Mouse (Mus musculus) ovary, postnatal 10 days (tissue): ENCODE results near the gene Ppfia4.

ENCODE experiments used
- DNase-seq: peaks from one replicate; pipeline ENCODE4 v3.0.0; 2022; ENCODE audit warnings: low spot score

The Ppfia4 gene

DNA sequence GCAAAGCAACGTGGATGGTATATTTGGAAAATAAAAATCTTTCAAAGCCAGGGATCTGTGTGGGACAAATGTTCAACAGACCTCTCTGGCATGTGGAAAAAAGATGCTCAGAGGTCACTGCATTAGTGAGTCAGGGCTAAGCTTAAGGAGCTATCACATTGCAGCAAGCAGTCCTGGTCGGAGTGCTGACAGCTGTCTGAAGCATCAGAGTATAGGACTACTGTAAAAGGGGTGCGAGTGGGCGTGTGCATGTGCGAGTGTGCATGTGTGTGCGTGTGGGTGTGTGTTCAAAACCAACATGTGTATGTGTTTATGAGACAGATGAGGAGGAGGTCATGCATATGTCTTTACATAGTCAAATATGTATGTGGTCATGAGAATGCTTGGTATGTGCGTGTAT lies 6.4 kb upstream of the Ppfia4 start:
- DNase-seq, result no peak

GRCm38 (mm10) chr1:134336958-134337710 lies 4.4 kb upstream of the Ppfia4 start:
- DNase-seq, result no peak

DNA sequence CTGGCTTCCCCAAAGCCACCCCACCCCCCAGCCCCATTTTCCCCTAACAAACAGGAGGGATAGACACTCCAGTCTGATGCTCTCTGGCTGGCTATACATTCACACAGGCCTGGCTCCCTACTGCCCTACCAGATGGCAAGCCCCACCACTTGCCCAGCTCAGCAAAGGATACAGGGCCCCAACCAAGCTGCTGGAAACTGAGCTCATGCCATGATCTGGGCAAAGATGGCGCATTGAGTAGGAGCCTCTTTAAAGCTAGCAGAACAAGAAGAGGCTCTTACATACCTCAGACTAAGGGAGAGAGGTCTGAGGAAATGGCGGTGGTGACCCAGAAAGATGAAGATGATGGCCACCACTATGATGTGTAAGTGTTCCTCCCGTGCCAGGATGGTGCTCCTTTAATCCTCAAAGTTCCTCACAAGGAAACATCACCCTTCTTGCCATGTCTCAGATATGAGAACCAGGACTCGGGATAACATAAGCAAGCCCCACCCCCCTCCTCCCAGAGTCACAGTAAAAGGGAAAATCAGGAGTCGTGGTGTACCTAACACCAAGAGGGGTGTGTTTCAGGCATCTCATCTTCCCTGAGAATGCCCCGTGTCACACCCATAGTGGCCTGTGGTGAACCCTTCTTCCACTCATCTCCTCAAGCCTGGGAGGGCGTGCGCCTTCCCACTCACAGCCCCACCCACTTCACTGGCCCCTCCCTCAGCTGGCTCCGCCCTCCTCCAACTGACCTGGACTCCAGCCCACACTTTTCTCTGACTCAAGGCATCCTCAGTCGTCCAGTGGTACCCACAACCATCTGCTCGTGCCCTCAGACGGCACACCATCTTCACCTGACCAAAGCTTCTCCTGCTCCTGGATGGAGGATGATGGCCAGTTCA lies 3.4 kb upstream of the Ppfia4 start:
- no peak for DNase-seq

DNA sequence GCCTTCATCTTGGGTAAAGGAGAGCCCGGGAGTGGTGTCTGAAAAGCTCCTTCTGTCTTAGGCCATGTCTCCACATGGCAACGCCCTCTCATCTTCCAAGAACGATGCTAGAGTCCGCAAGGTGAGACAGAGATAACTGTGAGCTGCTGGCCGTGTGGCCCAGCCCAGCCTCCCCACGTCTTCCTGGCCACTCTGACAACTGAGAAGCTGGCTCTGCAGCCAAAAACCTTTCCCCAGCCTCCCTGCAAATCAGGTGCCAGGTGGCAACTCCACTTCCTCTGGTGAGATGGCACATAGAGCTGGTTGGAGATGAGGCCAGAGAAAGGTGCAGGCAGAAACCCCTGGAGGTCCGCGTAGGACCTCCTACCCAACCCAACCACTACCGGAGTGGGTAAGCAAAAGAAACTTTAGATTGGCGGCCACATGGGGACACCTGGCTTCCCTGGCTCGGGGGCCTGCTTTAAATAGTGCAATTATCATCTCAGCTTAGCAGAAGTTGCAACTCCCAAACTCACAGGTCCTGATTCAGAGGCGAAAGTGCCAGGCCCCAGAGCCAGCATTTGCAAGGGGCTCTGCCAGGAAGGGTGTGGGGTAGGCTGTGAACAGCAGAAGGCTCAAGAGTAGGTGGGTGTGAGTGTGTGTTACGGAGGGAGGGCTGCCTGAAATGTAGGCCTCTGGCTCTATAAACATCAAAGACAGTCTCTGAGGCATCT lies 2.6 kb upstream of the Ppfia4 start:
- no peak for DNase-seq

GRCm38 (mm10) chr1:134334111-134334827 lies 1.5 kb upstream of the Ppfia4 start:
- DNase-seq, result no peak

GRCm38 (mm10) chr1:134333371-134334110 lies 813 bp upstream of the Ppfia4 start:
- no peak for DNase-seq

GRCm38 (mm10) chr1:134331879-134332635 lies 671 bp downstream of the Ppfia4 start:
- DNase-seq, result peak; percentile 69

DNA sequence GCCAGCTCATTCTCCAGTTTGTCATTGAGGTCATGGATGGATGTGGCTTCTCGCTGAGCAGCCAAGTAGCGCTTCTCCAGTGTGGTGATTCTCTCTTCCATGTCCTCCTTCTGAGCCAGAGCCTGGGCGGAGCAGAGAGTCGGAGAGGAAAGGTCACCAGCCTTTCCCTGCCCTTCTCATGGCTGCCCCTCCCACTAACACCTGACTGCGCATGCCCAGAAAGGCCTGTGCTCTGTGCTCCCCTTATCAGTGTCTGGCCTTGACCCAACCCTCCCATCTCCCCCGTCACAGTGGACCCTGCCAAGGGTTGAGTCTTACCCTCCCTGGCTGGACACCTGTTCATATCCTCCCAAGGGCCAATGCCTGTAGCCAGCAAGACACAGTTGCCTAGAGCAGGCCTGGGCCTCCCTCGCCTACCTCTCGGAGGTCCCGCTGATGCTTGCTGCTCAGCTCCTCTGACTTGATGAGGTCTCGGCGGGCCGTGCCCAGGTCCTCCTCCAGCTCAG lies 5.8 kb downstream of the Ppfia4 start:
- no peak for DNase-seq

GRCm38 (mm10) chr1:134322591-134322990 lies 10.1 kb downstream of the Ppfia4 start:
- no peak for DNase-seq

GRCm38 (mm10) chr1:134320691-134321301 lies 11.9 kb downstream of the Ppfia4 start:
- DNase-seq, result no peak

DNA sequence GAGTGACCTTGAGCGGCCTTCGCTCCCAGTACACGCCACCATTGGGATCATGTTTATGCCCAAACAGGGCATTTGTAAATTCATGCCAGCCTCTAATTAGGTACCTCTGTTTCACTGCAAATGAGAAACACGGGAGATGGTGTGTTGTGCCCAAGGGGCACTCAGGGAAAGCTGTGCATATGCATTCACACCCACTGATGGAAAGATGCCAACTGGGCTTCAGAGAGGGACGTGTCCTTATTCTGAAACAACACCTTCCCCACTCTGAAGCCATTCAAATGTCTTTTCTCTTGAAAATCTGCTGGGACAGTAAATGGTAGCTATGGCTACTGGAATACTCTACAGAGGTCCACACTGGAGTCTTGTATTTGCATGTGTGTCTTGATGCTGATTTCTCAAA lies 14.5 kb downstream of the Ppfia4 start:
- DNase-seq, result no peak

GRCm38 (mm10) chr1:134316361-134316760 lies 16.4 kb downstream of the Ppfia4 start:
- DNase-seq, result no peak

- no peak for DNase-seq
These were observed 17.5 kb downstream of the Ppfia4 start for GRCm38 (mm10) chr1:134315181-134315580.

DNA sequence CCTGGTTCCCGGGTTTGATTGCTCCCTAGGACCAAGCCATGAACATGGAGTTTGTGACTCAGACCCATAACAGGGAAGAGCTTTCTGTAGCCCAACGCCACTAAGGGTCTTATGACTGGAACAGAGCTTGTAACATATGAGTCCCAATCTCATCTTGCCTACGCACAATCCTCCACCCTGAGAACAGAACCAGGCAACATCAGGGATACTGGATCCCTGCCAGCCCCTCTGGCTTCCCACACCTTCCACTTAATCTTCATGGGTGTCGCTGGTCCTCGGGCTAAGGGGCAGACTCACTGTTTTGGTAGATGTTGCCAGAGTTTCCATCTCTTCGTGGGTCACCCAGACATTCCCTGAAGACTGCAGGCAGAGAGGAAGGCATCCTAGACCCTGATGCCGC lies 21.0 kb downstream of the Ppfia4 start:
- DNase-seq, result no peak

DNA sequence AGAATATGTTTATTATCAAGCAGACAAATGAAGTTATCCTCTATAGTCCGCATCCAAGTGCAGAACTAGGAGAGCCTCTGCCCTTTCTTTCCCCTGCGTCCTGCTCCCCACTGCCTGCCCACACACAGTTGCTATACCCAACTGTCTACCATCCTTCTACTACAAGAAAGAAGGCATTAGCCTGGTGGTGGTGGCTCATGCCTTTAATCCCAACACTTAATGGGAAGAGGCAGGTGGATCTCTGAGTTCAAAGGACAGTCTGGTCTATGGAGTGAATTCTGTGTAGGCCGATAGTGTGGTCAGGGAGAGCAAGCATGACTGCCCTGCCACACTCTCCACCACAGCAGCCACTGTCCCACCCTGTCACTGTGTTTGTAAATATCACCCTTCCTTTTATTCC lies 22.0 kb downstream of the Ppfia4 start:
- DNase-seq, result no peak

DNA sequence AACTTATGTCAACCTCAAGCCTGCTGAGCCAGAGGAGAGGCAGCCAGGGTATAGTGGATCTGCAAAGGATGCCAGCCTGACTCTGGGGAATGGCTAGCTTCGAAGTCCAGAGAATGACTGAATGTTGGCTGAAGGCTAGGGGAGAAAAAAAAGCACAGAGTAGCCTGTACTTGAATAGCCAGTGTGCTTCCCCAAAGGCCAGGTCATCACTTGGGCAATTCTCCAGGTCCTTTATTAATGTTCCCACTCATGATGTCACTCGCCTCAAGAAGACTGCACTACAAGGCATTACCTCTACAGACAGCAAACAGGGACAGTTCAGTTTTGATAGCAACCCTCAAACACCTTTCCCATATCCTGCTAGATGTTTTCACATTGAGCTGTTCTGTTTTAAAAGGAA lies 22.4 kb downstream of the Ppfia4 start:
- DNase-seq, result no peak

- DNase-seq, result no peak
These were observed 25.3 kb downstream of the Ppfia4 start for GRCm38 (mm10) chr1:134307409-134307808.

DNA sequence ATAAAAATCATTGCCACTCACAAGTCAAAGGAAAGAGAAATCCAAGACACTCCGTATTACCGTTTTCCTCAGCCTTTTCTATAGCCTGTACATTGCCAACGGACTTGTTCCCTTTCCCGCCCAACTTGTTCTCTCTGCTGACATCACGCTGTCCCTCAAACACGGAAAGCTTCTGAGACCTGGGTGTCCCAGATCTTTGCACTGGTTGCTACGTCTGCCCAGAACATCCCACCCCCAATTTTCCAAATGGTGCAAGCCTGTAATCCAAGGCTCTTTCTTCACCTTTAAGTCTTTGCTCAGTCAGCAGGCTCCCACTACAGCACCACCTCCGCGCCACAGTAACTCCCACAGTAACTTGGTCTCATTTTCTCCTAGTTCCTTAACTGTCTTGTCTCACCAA lies 27.8 kb downstream of the Ppfia4 start:
- DNase-seq, result no peak

DNA sequence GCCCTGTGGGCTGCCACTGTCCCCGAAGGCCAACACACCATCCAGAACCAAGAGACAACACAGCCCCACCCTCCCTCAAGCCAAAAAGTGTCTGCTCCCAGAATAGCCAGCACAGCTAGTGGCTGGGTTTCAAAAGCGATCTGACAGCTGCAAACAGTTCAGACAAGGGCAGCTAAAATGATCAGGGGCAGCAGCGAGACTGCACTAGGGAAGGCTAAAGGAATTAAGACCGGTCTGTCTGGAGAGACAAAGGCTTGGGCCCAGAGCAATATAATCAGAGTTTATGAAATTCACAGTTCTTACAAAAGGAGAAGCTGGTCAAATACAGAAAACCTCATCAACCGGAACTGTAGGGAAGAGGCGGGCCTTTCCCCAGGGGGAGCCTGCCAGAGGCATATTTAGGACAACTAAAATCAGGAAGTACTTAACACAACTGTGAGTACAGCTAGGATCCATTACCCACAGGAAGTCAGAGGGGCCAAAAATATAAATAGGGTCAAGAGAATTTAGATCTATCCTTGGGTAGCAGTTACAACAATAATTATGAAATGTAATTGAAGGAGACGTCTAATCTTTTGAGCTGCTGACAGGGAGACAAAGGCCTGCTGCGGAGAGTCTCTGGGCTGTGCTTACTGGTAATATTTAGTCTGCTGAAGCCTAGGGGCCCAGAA lies 30.0 kb downstream of the Ppfia4 start:
- DNase-seq, result peak; percentile 20
